Mouse (Mus musculus) heart, postnatal 25 days (tissue): ENCODE results near the gene Plscr2. TPM values are rescaled to one million over a fixed set of nuclear protein-coding genes. Genes with fewer than 3 reads are reported as not detected.

Experiments used
- DNase-seq: peaks from one replicate; pipeline ENCODE4 v3.0.0; 2022; ENCODE audit warnings: low spot score
- intact Hi-C: fragments of 180-260 bp; cut with DNase I; formaldehyde crosslinking; loops from one replicate; pipeline ENCODE4 v1.15.1; 2025
- total RNA-seq, 2 experiments: library from RNA; stranded (reverse); gene quantifications; 2 replicates each; pipeline ENCODE4 v1.2.3; 2021

Plscr2 gene
- 10 to 100 TPM; 24.4 to 26.4 TPM for total RNA-seq

DNA sequence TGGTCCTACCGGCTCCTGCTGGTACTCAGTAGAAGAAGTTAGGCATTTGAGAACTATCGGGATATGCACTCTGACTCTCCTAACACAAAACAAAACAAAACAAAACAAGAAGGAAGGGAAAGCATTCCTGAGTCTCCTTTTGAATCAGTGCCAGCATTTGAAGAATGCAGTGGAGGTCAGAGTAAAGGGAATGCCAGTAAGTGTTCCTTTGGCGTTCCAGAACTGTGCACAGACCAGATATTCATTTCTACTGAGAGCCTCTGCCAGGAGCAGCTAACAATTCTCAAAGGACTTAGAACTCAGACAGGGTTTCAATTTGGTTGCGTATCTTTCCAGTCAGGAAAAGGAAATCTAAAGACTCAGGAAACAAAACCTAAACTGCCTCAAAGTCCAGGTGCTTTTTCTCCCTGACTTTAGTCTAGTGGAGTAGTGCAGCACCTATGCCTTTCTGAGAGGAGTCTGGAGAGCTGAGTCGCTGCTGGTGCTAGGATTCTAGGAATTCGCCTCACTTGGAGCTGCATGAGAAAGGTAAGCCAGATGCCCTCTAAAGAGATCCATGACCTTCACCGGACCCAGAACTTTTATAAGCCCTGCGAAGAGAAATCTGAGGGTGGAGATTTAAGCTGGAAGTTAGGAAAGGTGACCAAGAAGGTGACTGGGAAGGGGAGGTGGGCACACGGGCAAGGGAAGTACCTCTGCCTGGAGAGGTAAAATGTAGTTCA, at the start of gene Plscr2:
TSS of gene Plscr2 (plus strand) at position 117 of the 722 bp plus-strand sequence.
- intact Hi-C loops: loop anchor here (5.0 kb wide), 1 partner anchor 53 kb away; no protein-coding TSS in a partner anchor

DNA sequence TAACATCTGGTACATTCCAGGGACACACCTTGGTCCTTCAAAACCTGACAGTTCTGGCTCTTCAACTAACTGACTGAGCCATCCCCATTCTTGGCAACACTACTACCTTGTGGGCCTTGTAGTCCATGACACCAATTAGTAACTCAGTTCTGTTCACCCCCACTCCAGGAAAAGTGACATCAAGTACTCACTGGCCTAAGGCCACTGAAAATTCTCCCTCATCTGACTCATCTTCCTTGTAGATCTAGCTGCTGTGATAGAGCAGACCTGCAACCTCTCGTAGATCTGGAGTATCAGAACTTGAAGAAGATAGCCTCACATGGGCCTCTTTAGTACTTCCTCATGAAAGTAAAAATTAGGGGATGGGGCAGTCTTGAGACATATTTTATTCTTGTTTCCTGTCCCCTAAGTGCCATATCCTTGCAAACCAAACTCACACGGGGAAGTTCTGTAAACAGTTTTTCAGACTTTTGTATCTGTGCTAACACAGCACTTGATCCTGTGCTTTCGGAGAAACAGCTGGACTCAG, 49.2 kb upstream of the Plscr2 start:
- no peak for DNase-seq
- intact Hi-C loops: loop anchor here (2.0 kb wide), 1 partner anchor 25 kb away; no protein-coding TSS in a partner anchor

More for the DNA sequence above, at the start of gene Plscr2:
- DNase-seq: peak; percentile 14

DNA sequence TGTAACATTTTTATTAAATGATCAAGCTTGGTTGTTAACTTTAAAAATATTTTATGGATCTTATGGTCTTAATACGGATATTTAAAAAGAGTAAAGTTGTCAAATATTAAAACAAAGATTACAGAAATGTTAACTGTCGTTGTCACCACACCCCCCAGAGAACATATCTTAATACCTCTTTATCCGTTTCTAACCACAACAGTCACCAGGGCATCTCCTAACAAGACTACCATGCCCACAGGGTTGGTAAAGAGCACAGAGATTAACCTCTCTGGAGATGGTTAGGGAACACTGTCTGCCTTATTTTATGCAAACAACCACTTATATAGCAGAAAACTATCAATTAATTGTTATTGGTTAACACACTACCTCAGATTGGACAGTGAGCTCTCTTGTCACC, 48.6 kb upstream of the Plscr2 start:
- DNase-seq: no peak
- intact Hi-C loops: loop anchor here (2.0 kb wide), 1 partner anchor 24 kb away; no protein-coding TSS in a partner anchor

DNA sequence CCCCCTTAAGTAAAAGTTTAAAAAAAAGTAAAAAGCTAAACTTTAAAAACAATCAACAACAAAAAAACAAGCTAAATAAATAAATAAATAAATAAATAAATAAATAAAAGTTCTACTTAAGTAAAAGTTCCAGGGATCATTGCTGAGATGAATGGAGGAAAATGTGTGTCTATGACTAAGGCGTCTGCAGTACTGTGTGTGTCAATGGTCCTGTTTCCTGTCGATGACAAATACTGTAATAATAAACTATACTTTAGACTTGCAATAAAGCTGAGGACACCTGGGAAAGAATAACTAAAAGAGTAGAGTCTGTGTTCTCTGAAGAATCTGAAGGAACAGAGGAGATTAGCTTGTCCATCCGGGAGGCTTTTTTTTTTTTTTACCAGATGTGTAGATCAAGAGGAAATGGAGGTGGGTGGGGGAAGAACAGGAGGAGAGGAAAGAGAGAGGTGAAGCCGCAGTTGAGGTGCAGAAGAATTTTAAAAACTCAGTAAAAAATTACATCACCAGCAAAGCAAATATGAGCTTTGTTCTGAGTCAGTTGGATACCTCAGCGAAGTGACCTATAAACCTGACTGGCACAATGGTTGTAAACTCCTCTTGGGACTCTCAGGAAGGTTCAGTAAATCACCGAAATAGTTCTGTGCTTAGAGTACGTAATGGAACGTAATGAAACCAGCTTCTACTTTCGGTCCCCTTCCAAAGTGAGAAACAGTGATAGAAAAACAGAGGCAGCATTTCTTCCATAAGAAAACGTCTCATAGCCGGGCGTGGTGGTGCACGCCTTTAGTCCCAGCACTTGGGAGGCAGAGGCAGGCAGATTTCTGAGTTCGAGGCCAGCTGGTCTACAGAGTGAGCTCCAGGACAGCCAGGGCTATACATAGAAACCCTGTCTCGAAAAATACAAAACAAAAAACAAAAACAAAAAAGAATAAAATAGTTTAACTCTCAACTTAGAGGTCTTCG, 46.3 kb upstream of the Plscr2 start:
- intact Hi-C loops: no loop called here
- DNase-seq: no peak

DNA sequence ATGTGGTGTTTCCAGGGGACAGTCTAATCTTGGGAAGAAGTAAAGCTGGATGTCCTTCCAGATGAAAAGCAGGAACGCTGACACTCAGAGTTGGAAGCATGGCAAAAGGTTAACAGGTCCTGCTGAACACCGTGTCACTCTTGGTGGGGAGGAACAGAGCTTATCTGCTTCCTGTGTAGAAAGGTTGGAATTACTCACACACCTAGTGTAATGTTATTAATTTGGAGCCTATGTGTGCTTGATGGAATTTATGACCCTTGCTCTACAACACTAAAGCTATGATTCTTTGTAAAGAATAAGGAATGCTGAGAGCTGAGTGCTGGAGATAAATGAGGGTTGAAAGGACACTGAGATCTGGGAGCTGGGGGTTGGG, 45.6 kb upstream of the Plscr2 start:
- intact Hi-C loops: no loop called here
- no peak for DNase-seq

DNA sequence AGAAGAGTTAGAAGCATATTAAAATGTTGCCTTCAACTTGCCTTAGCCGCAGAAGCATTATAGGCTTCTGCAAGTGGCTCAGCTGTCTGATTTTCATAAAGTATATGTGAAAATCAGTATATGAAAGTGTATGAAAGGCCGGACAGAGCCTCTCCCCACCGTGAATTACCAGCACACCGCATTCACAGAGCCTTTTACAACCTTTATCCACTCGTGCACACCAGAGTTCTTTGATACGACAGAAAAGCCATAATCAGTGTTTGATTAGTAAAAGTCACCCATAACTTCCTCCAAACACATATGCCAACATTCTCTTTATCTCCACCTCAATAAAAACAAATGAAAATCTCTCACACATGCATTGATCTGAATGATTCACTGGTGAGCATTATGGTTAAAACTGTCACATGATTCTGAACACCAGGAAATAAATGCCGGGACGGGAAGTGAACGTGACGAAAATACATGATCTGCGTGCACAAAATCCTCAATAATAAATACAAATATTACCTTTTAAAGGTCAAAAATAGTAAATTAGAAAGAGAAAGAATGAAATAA, 40.4 kb upstream of the Plscr2 start:
- no peak for DNase-seq
- intact Hi-C loops: no loop called here

DNA sequence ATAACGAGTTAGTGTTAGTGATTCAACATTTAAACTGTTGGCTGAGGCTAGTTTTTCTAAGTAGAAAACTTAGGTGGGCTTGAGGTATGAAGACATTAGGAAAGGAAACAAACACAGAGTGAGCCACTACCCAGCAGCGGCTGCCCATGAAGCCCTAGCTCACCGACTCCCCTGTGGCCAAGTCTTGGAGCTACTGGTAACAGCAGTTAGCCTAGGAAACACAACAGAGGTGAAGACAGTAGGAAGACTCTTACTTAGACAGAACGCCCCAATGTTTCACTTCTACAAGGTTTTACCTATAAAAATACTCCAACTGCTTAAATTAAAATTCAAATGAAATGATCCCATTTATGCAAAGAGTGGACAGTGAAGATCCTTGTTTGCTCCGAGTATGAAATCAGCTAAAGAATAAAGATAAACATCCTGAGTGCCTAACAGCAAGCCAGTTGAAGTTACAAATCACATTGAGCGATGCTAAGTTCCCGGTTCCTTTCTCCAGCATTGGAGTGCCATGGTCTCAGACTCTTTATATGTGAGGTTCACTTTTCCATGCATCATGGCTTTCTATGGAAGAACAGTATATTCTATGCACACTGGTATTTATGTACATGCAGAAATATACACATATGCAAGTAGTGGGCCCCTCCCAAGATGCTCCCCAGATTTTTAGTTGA, 26.5 kb upstream of the Plscr2 start:
- no peak for DNase-seq
- intact Hi-C loops: no loop called here

DNA sequence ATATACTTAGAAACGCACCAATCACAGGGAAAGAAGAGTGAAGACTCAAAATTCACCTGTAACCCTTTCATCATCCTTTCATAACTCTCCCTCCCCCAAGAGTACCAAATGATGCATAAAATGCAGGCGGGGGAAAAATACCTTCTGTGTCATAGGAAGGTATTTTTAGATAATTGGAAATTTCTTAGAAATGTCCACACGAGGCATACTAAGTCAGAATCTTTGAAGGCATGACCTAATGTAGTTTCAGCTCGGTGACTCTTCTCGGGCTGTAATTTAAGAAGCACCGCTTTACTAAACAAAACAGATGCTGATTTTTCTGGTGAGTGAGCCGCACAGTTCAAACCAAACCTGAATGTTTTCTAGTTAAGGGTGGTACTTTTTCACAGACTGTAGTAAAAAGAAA, 26.0 kb upstream of the Plscr2 start, which contains the start of gene Plscr1:
TSS of gene Plscr1 (plus strand) at position 304 of the 406 bp plus-strand sequence.
- intact Hi-C loops: no loop called here
- DNase-seq: no peak

DNA sequence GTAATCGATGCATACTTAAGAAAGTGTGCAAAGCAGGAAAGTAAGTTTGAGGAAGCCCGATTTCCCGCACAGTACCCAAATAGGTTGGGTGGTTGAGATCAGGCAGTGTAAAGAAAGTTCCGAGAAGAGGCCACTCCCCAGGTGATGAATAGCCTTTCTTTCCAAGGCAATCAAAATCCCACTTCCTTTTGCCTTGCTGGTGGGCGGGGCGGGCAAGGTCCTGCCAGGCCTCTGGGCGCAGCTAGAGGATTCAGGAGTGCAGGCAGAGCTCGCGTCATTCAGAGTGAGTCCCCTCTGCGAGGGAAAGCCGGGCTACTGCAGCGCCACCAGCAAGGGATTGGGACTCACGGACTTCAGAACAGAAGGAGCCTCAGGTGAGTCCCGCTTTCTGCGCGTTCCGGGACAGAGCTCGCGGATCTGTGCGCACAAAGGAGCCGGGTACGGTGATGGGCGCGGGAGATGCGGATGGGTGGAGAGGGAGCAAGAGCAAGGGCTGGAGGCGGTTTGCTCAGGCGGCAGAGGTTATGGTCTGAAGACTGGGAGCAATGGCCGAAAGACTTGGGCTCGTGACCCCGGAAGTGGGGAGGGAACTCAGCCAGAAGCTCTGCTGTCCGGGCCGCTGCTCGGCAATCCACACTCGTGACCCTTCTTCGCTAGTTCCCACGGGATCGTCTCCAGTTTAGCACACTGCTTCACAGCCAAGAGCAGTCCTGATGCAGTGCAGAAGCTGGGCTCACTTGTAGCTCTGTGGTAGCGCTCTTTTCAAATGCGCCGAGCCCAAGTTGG, 25.2 kb upstream of the Plscr2 start:
- DNase-seq: peak; percentile 73
- intact Hi-C loops: loop anchor here (2.0 to 5.0 kb wide), 4 partner anchors 15 to 207 kb away; partner anchors contain the start of gene Plscr4

DNA sequence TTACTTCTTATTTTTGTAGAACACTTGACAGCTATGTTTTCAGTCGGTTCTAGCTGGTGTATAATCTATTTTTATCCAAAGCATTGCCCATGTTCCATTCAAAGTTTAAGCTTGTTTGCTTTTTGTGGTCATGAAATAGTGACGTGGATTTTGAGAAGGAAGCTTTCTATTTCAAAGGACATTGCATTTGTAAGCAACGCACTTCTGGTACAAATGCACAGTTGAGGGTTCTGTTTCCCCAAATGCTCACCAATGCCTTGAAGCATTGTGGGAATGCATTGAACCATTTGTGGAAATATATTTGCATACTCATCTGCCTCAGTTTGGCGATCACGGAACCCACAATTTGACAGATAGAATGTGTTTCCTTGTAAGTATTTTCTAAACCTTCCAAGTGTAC, 22.7 kb upstream of the Plscr2 start:
- intact Hi-C loops: loop anchor here (5.0 kb wide), 2 partner anchors 35 to 205 kb away; partner anchors contain the start of gene Plscr4
- DNase-seq: no peak

DNA sequence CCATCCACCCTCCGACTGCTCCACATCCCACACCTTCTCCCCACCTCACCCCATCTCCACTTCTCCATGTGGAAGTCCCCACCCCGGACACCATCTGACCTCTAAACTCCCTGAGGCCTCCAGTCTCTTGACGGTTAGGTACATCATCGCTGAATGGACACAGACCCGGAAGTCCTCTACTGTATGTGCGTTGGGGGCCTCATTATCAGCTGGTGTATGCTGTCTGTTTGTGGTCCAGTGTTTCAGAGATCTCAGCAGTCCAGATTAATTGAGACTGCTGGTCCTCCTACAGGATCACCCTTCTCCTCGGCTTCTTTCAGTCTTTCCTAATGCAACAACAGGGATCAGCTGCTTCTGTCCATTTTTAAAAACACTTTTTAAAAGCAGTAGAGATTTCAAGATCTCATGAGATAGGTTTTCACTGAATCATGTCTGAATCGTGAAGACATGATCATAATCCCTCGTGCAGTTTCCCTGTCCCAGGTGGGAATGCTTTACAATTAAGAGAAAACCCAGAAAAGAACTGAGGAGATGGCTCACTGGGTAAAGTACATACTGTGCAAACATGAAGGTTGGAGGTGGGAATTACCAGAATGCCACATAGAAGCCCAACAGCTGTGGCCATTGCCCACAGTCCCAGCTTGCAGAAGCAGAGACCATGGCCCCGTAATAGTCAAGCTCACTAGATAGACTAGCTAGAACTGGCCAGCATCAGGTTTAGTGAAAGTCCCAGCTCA, 21.6 kb upstream of the Plscr2 start:
- DNase-seq: no peak
- intact Hi-C loops: loop anchor here (5.0 kb wide), 2 partner anchors 36 to 204 kb away; partner anchors contain the start of gene Plscr4

DNA sequence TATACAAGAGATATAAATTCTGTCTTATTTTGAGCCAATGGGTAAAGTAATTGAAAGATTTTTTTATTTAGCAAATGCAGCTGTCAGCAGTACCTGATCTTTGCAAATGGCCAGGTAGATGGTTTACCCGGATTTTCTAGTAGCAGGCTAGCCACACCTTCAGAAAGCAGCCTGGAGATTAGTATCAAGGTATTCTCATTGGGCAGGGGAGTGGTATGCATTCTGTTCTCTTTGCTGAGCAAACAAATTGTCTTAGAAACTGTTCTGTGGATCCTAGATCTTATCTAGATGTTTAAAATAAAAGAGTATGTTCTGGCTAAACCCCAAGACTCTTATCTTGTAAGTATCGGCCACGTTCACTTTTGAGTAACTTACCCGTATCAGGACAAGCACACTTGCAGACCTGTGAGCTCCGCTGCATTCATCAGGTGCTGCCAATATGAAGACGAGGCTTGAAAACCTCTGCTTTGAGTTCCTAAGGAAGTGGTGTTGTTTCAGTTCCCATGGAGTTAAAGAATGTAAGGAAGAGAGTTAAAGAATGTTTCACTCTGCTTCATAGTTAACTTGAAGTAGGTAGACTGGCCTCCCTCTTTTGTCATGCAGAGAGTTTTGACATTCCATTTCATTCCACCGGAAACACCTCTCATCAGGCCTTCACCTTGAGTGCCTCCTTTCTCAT, 14.8 kb upstream of the Plscr2 start:
- intact Hi-C loops: no loop called here
- no peak for DNase-seq

DNA sequence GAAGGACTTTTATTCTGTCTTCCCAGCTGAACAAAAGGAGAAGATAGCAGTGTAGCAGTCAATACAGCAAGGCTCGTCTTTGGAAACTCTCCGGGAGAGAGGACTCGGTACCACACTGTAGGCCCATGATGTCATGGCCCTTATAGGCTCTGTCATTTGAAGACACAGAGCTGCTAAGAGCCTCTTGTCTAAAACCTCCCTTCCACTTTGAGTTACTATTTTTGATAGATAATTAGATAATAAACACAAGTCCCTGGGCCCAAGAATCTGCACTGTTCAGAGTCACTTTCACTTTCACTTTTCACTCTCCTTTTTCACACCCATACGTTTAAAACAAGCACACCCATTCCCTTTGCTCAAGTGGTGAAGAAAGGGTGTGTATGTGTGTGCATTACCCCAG, 9.7 kb upstream of the Plscr2 start:
- intact Hi-C loops: loop anchor here (2.0 kb wide), 1 partner anchor 15 kb away; no protein-coding TSS in a partner anchor
- DNase-seq: no peak

DNA sequence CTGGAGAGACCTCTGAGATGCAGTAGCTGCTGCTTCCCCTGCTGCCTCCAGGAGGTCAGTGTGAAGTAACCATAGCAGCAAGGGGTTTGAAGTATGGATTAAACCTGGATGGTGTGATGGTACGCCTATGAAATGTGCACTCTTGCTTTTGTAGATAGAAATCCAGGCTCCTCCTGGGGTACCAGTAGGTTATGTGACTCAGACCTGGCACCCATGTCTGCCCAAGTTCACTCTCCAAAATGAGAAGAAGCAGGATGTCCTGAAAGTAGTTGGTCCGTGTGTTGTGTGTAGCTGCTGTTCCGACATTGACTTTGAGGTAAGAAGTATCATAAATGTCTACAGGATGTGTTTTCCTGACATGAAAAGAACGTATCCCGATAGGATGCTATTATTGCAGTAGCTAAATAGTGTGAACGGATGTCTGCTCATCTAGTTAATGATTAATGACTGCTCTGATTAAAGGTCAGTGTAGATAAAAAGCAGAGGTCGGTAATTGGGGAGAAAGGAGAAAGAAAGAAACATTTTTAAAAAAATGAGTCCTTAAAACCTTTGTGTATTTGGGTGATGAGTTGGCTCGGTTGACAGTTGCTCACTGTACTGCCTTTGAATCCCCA, 8.7 kb upstream of the Plscr2 start:
- DNase-seq: no peak
- intact Hi-C loops: no loop called here

DNA sequence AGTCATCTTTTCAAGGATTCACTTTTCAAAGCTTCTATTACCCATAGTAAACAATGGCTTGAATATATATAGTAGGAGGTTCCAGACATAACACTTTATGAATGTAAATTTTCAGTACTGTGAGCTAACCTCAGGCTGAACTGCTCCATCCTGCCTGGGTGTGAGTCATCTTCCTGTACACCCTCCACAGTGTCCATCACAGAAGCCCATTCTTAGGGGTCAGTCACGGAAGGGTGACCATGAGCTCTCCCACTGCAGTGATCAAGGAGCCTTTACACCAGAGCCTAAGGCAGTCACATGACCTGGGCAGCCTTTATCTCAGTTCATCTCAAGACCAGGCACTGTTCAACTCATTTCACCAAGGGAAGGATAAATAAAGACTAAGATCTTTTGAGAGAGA, 7.7 kb upstream of the Plscr2 start:
- DNase-seq: no peak
- intact Hi-C loops: no loop called here

DNA sequence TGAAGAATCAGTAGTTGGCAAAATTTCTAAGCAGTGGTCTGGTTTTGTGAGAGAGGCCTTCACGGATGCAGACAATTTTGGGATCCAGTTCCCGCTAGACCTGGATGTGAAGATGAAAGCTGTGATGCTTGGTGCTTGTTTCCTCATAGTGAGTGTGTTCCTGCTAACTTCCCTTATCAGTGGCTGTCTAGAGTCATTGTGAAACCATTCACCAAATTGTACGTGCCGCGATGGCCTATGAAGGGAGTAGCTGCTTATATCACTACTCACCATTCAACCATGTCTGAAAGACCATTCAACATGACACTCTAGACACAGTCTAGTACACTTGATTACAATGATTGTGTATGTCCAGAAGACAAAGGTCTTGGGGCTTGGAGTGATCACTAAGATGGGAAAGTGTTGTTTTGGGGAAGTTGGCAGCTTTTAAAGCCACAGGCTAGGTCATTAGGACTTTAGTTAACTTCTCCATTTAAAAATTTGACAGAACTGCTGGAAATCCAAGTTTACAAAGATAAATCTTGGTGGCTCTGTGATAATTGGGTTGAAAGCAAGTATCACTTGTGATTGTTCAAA, 5.5 kb upstream of the Plscr2 start:
- no peak for DNase-seq
- intact Hi-C loops: loop anchor here (5.0 kb wide), 1 partner anchor 187 kb away; the partner anchor contains the start of gene Plscr4
